Mouse (Mus musculus): ENCODE results near the gene Usf3. TPM values are rescaled to one million over a fixed set of nuclear protein-coding genes. Genes with fewer than 3 reads are reported as not detected.
A peak's percentile ranks its signal among the peaks of the same experiment; 100 is the strongest.

Usf3 gene
- polyA plus RNA-seq (2017; shearing (Covaris generic)), result 1 to 10 TPM; 3.9 to 5.2 TPM

GRCm38 (mm10) chr16:44173155-44173941 is at the start of gene Usf3:
TSS of gene Usf3 (plus strand) at chr16:44173246.
- ATAC-seq, result peak; percentile 19

GRCm38 (mm10) chr16:44123786-44124185 is 49.3 kb upstream of the Usf3 start:
- no peak for ATAC-seq

GRCm38 (mm10) chr16:44124713-44125112 is 48.3 kb upstream of the Usf3 start:
- ATAC-seq, result no peak

GRCm38 (mm10) chr16:44125436-44125835 is 47.6 kb upstream of the Usf3 start:
- ATAC-seq, result no peak

GRCm38 (mm10) chr16:44126437-44126836 is 46.6 kb upstream of the Usf3 start:
- no peak for ATAC-seq

- ATAC-seq, result no peak
These were observed 40.7 kb upstream of the Usf3 start for GRCm38 (mm10) chr16:44132300-44132699.

GRCm38 (mm10) chr16:44133187-44133586 is 39.9 kb upstream of the Usf3 start:
- ATAC-seq, result no peak

GRCm38 (mm10) chr16:44136511-44137021 is 36.5 kb upstream of the Usf3 start:
- no peak for ATAC-seq

GRCm38 (mm10) chr16:44138377-44138978 is 34.6 kb upstream of the Usf3 start:
- ATAC-seq, result no peak

GRCm38 (mm10) chr16:44138979-44139535 is 34.0 kb upstream of the Usf3 start:
- peak; percentile 83 for ATAC-seq

GRCm38 (mm10) chr16:44139536-44140185 is 33.4 kb upstream of the Usf3 start, which contains the start of the genes Atp6v1a and Naa50:
TSS of gene Atp6v1a (minus strand) at chr16:44139705.
TSS of gene Naa50 (plus strand) at chr16:44139830.
- peak; percentile 66 for ATAC-seq

- ATAC-seq, result peak; percentile 23
These were observed 32.8 kb upstream of the Usf3 start for GRCm38 (mm10) chr16:44140186-44140787.

GRCm38 (mm10) chr16:44141483-44141882 is 31.6 kb upstream of the Usf3 start:
- no peak for ATAC-seq

GRCm38 (mm10) chr16:44149002-44149767 is 23.9 kb upstream of the Usf3 start:
- ATAC-seq, result peak; percentile 76

- ATAC-seq, result no peak
These were observed 18.5 kb upstream of the Usf3 start for GRCm38 (mm10) chr16:44154497-44155057.

- no peak for ATAC-seq
These were observed 13.7 kb upstream of the Usf3 start for GRCm38 (mm10) chr16:44159325-44159724.

GRCm38 (mm10) chr16:44163831-44164230 is 9.2 kb upstream of the Usf3 start:
- no peak for ATAC-seq

- ATAC-seq, result no peak
These were observed 7.9 kb upstream of the Usf3 start for GRCm38 (mm10) chr16:44165182-44165581.

- ATAC-seq, result no peak
These were observed 4.1 kb upstream of the Usf3 start for GRCm38 (mm10) chr16:44168990-44169389.

- peak; percentile 93 for ATAC-seq
These were observed 520 bp upstream of the Usf3 start for GRCm38 (mm10) chr16:44172297-44173154.
